Mouse (Mus musculus) C2C12 (cell line): ENCODE results near the gene 4930583I09Rik.

Source experiments
- CEBPB ChIP-seq: IDR thresholded peaks from one replicate; pipeline ENCODE4 v1.6.1; 2011; ENCODE audit warnings: low read depth, mild to moderate bottlenecking, control low read depth, moderate library complexity
- CTCF ChIP-seq: IDR thresholded peaks from one replicate; pipeline ENCODE4 v1.5.1; 2011; ENCODE audit not compliant: control insufficient read depth, insufficient read depth, insufficient read length
- MAX ChIP-seq: IDR thresholded peaks from one replicate; pipeline ENCODE4 v1.6.1; 2011; ENCODE audit warnings: mild to moderate bottlenecking, control low read depth
- MYOD1 ChIP-seq: IDR thresholded peaks from one replicate; pipeline ENCODE4 v1.6.1; 2011; ENCODE audit warnings: low read depth; ENCODE audit not compliant: control insufficient read depth, insufficient read length
- USF1 ChIP-seq: IDR thresholded peaks from one replicate; pipeline ENCODE4 v1.6.1; 2011; ENCODE audit warnings: low read depth, mild to moderate bottlenecking, control low read depth, moderate library complexity

DNA sequence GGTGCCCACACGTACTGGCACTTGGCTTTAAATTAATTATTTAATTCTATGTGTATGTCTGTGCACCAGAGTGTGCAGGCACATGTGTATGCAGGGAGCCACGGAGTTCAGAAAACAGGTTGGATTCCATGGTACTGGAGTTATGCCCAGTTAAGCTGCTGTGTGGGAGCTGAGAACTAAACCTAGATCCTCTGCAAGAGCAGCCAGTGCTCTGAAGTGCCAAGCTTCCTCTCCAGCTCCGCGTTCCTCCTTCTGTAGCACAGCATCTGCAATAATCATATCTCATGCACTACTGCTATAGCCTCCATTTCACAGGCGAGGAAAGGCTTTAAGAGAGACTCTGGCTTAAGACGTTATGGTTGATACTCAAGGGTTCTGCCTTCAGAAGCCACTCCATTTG is 22.3 kb downstream of the 4930583I09Rik start:
- TF ChIP-seq CTCF (no peak), USF1 (no peak), MYOD1 (no peak), CEBPB (no peak), MAX (no peak)
